Mouse (Mus musculus): ENCODE measurements around the gene Sf1. TPM values are rescaled to one million over a fixed set of nuclear protein-coding genes. Genes with fewer than 3 reads are reported as not detected.

Sf1 gene
- polyA plus RNA-seq, 1 experiment from 2014 or later = 49.5 TPM

- no peak overlapping the region for H3K9ac ChIP-seq (replicated peaks; ENCODE audit: low read depth)
- DNase-seq (ENCODE audit: low spot score) = no peak
- no peak overlapping the region for H3K4me2 ChIP-seq (replicated peaks; ENCODE audit: low read depth, low read length)
- no peak overlapping the region for H3K4me3 ChIP-seq (ENCODE audit: low read depth, low read length)
- H3K4me1 ChIP-seq (ENCODE audit: insufficient read depth, low read depth, low read length) = no peaks in the 10 kb centered on the region; the same call in 1 of the 2 replicates
- no peaks in the 10 kb centered on the region for H3K9me3 ChIP-seq (ENCODE audit: low read length)
- WGBS = 66% methylated on average over 14 of the region's 14 CpGs
- no peak for TF ChIP-seq EP300 (IDR thresholded peaks at IDR 0.05)
- no peak for TF ChIP-seq CTCF (IDR thresholded peaks at IDR 0.05)
- no peaks in the 10 kb centered on the region for H3K27me3 ChIP-seq (replicated peaks; ENCODE audit: insufficient read depth, low read length)
- H3K27ac ChIP-seq (ENCODE audit: low read length) = no peak overlapping the region
- 0 out of 2 replicates have a peak, but pooled peaks cover 6% of the 10 kb centered on the region for H3K36me3 ChIP-seq (ENCODE audit: insufficient read depth, low read length)
- no peak for ATAC-seq
Measured at GRCm38 (mm10) chr19:6351431-6352106, 11.9 kb upstream of the Sf1 start.

DNA sequence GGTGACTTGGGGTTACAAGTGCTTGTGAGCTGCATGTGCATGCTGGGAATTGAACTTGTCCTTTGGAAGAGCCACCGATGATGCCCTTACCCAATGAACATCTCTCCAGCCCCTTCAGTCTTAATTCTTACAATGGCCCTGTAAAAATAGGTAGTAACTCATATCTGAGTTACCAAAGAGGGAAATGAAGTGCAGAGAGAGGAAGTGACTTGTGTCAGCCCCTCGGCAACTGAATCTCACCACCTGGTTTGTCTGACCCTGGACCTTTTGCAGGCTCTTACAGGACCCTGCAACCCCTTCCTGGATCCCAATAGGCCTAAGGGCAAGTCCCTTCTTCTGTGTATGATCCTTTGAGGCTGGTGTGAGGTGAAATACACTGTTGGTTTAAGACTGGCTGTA, 11.4 kb upstream of the Sf1 start:
- no peak for DNase-seq (ENCODE audit: low spot score)
- H3K9ac ChIP-seq (replicated peaks; ENCODE audit: low read depth) = no peak overlapping the region
- no peaks in the 10 kb centered on the region; the same call in 1 of the 2 replicates for H3K4me1 ChIP-seq (ENCODE audit: insufficient read depth, low read depth, low read length)
- no peak overlapping the region for H3K4me3 ChIP-seq (ENCODE audit: low read depth, low read length)
- 0 out of 2 replicates have a peak, but pooled peaks cover 6% of the 10 kb centered on the region for H3K36me3 ChIP-seq (ENCODE audit: insufficient read depth, low read length)
- H3K4me2 ChIP-seq (replicated peaks; ENCODE audit: low read depth, low read length) = no peak overlapping the region
- no peak for TF ChIP-seq EP300 (IDR thresholded peaks at IDR 0.05)
- TF ChIP-seq CTCF (IDR thresholded peaks at IDR 0.05) = no peak
- H3K27ac ChIP-seq (ENCODE audit: low read length) = no peak overlapping the region
- no peak for ATAC-seq
- no peaks in the 10 kb centered on the region for H3K9me3 ChIP-seq (ENCODE audit: low read length)
- 71% methylated on average over 2 of the region's 2 CpGs for WGBS
- no peaks in the 10 kb centered on the region for H3K27me3 ChIP-seq (replicated peaks; ENCODE audit: insufficient read depth, low read length)

DNA sequence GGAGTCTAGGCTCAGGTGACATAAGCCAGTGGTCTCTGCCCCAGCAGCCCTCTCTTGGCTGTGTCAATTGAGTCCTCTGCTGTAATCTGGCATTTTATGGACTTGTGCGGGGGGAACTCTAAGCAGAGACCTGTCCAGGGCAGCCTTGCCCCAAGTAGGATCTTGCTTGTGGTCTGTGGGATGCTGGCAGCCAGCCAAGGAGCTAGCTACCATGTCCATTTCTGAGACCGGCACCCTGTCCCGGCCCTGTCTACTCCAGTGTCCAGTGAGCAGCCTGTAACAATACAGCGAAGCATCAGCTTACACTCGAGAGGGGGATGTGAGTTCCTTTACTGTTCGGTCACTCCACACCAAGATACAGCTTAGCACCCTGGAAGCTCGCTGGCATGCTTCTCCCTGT, 9.5 kb upstream of the Sf1 start:
- no peaks in the 10 kb centered on the region; the same call in 1 of the 2 replicates for H3K4me1 ChIP-seq (ENCODE audit: insufficient read depth, low read depth, low read length)
- no peak overlapping the region for H3K27ac ChIP-seq (ENCODE audit: low read length)
- 0 out of 2 replicates have a peak, but pooled peaks cover 4% of the 10 kb centered on the region for H3K36me3 ChIP-seq (ENCODE audit: insufficient read depth, low read length)
- no peak overlapping the region for H3K4me3 ChIP-seq (ENCODE audit: low read depth, low read length)
- no peak overlapping the region for H3K4me2 ChIP-seq (replicated peaks; ENCODE audit: low read depth, low read length)
- H3K9ac ChIP-seq (replicated peaks; ENCODE audit: low read depth) = no peak overlapping the region
- WGBS = 68% methylated on average over 7 of the region's 7 CpGs
- DNase-seq (ENCODE audit: low spot score) (no peak), ATAC-seq (no peak)
- H3K9me3 ChIP-seq (ENCODE audit: low read length) = no peaks in the 10 kb centered on the region
- H3K27me3 ChIP-seq (replicated peaks; ENCODE audit: insufficient read depth, low read length) = no peaks in the 10 kb centered on the region
- TF ChIP-seq EP300 (IDR thresholded peaks at IDR 0.05) (no peak), CTCF (IDR thresholded peaks at IDR 0.05) (no peak)

DNA sequence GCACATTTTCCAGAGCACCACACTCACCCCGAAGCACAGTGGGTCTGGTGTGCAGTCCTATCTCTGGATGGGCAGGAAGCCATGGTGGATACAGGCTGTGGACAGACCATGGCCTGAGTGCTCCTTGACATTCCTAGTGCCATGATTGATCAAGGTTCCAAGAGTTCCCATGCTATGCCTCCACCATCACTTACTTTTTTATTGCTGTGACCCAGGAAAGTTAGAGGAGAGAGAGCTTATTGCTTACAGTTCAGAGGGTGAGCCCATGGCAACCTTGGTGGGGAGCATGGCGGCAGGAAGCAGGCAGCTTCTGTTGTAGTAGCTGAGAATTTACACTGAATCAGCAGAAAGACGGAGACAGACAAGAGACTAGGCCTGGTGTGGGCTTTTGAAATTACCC, 2.2 kb upstream of the Sf1 start:
- H3K27me3 ChIP-seq (replicated peaks; ENCODE audit: insufficient read depth, low read length) = no peaks in the 10 kb centered on the region
- WGBS = 84% methylated on average over 3 of the region's 3 CpGs

GRCm38 (mm10) chr19:6363091-6363410, 439 bp upstream of the Sf1 start:
- ATAC-seq (no peak), DNase-seq (ENCODE audit: low spot score) (no peak)
- H3K9ac ChIP-seq (replicated peaks; ENCODE audit: low read depth) = no peak overlapping the region
- TF ChIP-seq EP300 (IDR thresholded peaks at IDR 0.05) (peak; percentile 70), CTCF (IDR thresholded peaks at IDR 0.05) (no peak)
- H3K9me3 ChIP-seq (ENCODE audit: low read length) = no peaks in the 10 kb centered on the region
- H3K27ac ChIP-seq (ENCODE audit: low read length) = peak overlapping the region; percentile 100
- peaks cover 8% of the 10 kb centered on the region; the same call in 1 of the 2 replicates for H3K4me1 ChIP-seq (ENCODE audit: insufficient read depth, low read depth, low read length)
- H3K27me3 ChIP-seq (replicated peaks; ENCODE audit: insufficient read depth, low read length) = no peaks in the 10 kb centered on the region
- H3K36me3 ChIP-seq (ENCODE audit: insufficient read depth, low read length) = peaks cover 22% of the 10 kb centered on the region
- H3K4me3 ChIP-seq (ENCODE audit: low read depth, low read length) = peak overlapping the region; percentile 100
- under 1% methylated on average over 11 of the region's 11 CpGs for WGBS
- peak overlapping the region; percentile 53 for H3K4me2 ChIP-seq (replicated peaks; ENCODE audit: low read depth, low read length)

More for the DNA sequence above, 2.2 kb upstream of the Sf1 start:
- no peak overlapping the region for H3K4me2 ChIP-seq (replicated peaks; ENCODE audit: low read depth, low read length)
- TF ChIP-seq EP300 (IDR thresholded peaks at IDR 0.05) (no peak), CTCF (IDR thresholded peaks at IDR 0.05) (no peak)
- peaks cover 4% of the 10 kb centered on the region; the same call in 1 of the 2 replicates for H3K4me1 ChIP-seq (ENCODE audit: insufficient read depth, low read depth, low read length)
- DNase-seq (ENCODE audit: low spot score) (no peak), ATAC-seq (no peak)
- H3K9ac ChIP-seq (replicated peaks; ENCODE audit: low read depth) = no peak overlapping the region
- no peaks in the 10 kb centered on the region for H3K9me3 ChIP-seq (ENCODE audit: low read length)
- no peak overlapping the region for H3K4me3 ChIP-seq (ENCODE audit: low read depth, low read length)
- H3K36me3 ChIP-seq (ENCODE audit: insufficient read depth, low read length) = peaks cover 9% of the 10 kb centered on the region; the same call in 1 of the 2 replicates
- no peak overlapping the region for H3K27ac ChIP-seq (ENCODE audit: low read length)

- peak; percentile 4 for ATAC-seq
Measured at GRCm38 (mm10) chr19:6364317-6364725, 831 bp downstream of the Sf1 start.

More at GRCm38 (mm10) chr19:6364317-6364725, 831 bp downstream of the Sf1 start:
- DNase-seq (ENCODE audit: low spot score) = peak; percentile 96
- Histone ChIP-seq H3K9ac (replicated peaks; ENCODE audit: low read depth) (peak overlapping the region; percentile 100), H3K27ac (ENCODE audit: low read length) (peak overlapping the region; percentile 100), H3K27me3 (replicated peaks; ENCODE audit: insufficient read depth, low read length) (no peaks in the 10 kb centered on the region), H3K36me3 (ENCODE audit: insufficient read depth, low read length) (peaks cover 30% of the 10 kb centered on the region), H3K4me3 (ENCODE audit: low read depth, low read length) (peak overlapping the region; percentile 100), H3K9me3 (ENCODE audit: low read length) (no peaks in the 10 kb centered on the region), H3K4me1 (ENCODE audit: insufficient read depth, low read depth, low read length) (peaks cover 8% of the 10 kb centered on the region; the same call in 1 of the 2 replicates), H3K4me2 (replicated peaks; ENCODE audit: low read depth, low read length) (peak overlapping the region; percentile 85)
- WGBS = 0% methylated on average over 55 of the region's 55 CpGs
- TF ChIP-seq EP300 (IDR thresholded peaks at IDR 0.05) (no peak), CTCF (IDR thresholded peaks at IDR 0.05) (no peak)

All from lung, postnatal 0 days (tissue).